Mouse (Mus musculus) cerebellum, adult 2 months (tissue): ENCODE measurements at regions not wholly inside any gene's neighbourhood (a gene's known extent, or its start where the extent isn't known, plus 50 kb on each side); places are given as distances from the start of the nearest gene placed in this dataset.

ENCODE experiments used
- CTCF ChIP-seq: fragments of 200-500 bp; IDR thresholded peaks from 2 replicates; pipeline ENCODE4 v1.5.1; 2011; ENCODE audit warnings: low read depth, mild to moderate bottlenecking, control low read depth, low read length, moderate library complexity, borderline replicate concordance; ENCODE audit not compliant: insufficient read depth
- POLR2A ChIP-seq: fragments of 200-500 bp; IDR thresholded peaks from 2 replicates; pipeline ENCODE4 v1.6.1; 2011; ENCODE audit warnings: low read length, control low read depth, borderline replicate concordance; ENCODE audit not compliant: insufficient read depth

GRCm38 (mm10) chr10:61012199-61012695 lies 76.9 kb upstream of the Pcbd1 start:
- TF ChIP-seq POLR2A (no peak), CTCF (no peak)
